Mouse (Mus musculus): ENCODE measurements around the gene Thsd4. TPM values are rescaled to one million over a fixed set of nuclear protein-coding genes. Genes with fewer than 3 reads are reported as not detected.
A peak's percentile ranks its signal among the peaks of the same experiment; 100 is the strongest.
"Not testable (repeated sequence)": the region's sequence is repeated elsewhere in the genome, so short reads cannot be mapped to it uniquely, and the experiment has no call there.

Thsd4 gene
- polyA plus RNA-seq, 1 experiment from 2014 or later, result 38.7 TPM

- H3K36me3 ChIP-seq (ENCODE audit: control insufficient read depth, insufficient read depth, low read length), result no peaks in the 10 kb centered on the region; the same call in 1 of the 2 replicates
- 33% methylated on average over 6 of the region's 6 CpGs for WGBS
- H3K27ac ChIP-seq (ENCODE audit: low read depth, low read length), result no peak overlapping the region
- ATAC-seq (ENCODE audit: low FRiP score, low TSS enrichment), result 0 out of 2 replicates have a peak, but pooled peaks have one; percentile 64
- H3K9me3 ChIP-seq (ENCODE audit: control insufficient read depth, low read length), result no peaks in the 10 kb centered on the region
- H3K9ac ChIP-seq (ENCODE audit: low read depth, low read length), result no peak overlapping the region
- H3K27me3 ChIP-seq (ENCODE audit: control insufficient read depth, insufficient read depth, low read length), result no peaks in the 10 kb centered on the region
- no peak overlapping the region for H3K4me2 ChIP-seq (replicated peaks; ENCODE audit: low read depth, low read length)
- H3K4me1 ChIP-seq (ENCODE audit: control insufficient read depth, insufficient read depth, low read length), result no peaks in the 10 kb centered on the region
- no peak overlapping the region for H3K4me3 ChIP-seq (ENCODE audit: low read length)
Observed at GRCm38 (mm10) chr9:59969383-59969782, 552.5 kb downstream of the Thsd4 start.

GRCm38 (mm10) chr9:59965046-59965445 is 556.8 kb downstream of the Thsd4 start:
- H3K4me2 ChIP-seq (replicated peaks; ENCODE audit: low read depth, low read length), result no peak overlapping the region
- no peaks in the 10 kb centered on the region for H3K27me3 ChIP-seq (ENCODE audit: control insufficient read depth, insufficient read depth, low read length)
- H3K4me1 ChIP-seq (ENCODE audit: control insufficient read depth, insufficient read depth, low read length), result no peaks in the 10 kb centered on the region
- H3K36me3 ChIP-seq (ENCODE audit: control insufficient read depth, insufficient read depth, low read length), result no peaks in the 10 kb centered on the region
- no peaks in the 10 kb centered on the region for H3K9me3 ChIP-seq (ENCODE audit: control insufficient read depth, low read length)
- WGBS, result 80% methylated on average over 10 of the region's 10 CpGs
- no peak overlapping the region for H3K9ac ChIP-seq (ENCODE audit: low read depth, low read length)
- H3K4me3 ChIP-seq (ENCODE audit: low read length), result no peak overlapping the region
- H3K27ac ChIP-seq (ENCODE audit: low read depth, low read length), result no peak overlapping the region
- no peak for ATAC-seq (ENCODE audit: low FRiP score, low TSS enrichment)

DNA sequence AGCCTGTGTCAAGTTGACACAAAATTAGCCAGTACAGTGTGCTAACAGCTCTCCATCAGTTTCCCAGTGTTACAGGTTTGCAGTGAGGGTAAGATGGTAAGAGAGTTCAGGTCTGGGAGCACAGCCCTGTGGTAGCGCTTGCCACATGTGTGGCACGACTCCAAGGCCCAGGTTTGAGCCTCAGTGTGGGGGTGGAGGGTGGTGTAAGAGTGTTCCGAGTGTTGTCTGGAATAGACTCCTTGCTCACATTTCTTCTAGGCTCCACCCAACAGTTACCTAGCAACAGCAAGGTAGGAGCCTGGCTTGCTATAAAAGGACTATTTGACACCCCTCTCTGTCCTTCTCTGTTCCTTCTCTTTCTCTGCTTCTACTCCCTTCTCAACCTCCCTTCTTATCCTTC is 557.5 kb downstream of the Thsd4 start:
- no peak overlapping the region for H3K4me2 ChIP-seq (replicated peaks; ENCODE audit: low read depth, low read length)
- no peaks in the 10 kb centered on the region for H3K9me3 ChIP-seq (ENCODE audit: control insufficient read depth, low read length)
- no peaks in the 10 kb centered on the region for H3K36me3 ChIP-seq (ENCODE audit: control insufficient read depth, insufficient read depth, low read length)
- H3K27me3 ChIP-seq (ENCODE audit: control insufficient read depth, insufficient read depth, low read length), result no peaks in the 10 kb centered on the region
- 45% methylated on average over 3 of the region's 3 CpGs for WGBS
- no peak overlapping the region for H3K9ac ChIP-seq (ENCODE audit: low read depth, low read length)
- no peak for ATAC-seq (ENCODE audit: low FRiP score, low TSS enrichment)
- H3K4me1 ChIP-seq (ENCODE audit: control insufficient read depth, insufficient read depth, low read length), result no peaks in the 10 kb centered on the region
- H3K27ac ChIP-seq (ENCODE audit: low read depth, low read length), result no peak overlapping the region
- no peak overlapping the region for H3K4me3 ChIP-seq (ENCODE audit: low read length)

DNA sequence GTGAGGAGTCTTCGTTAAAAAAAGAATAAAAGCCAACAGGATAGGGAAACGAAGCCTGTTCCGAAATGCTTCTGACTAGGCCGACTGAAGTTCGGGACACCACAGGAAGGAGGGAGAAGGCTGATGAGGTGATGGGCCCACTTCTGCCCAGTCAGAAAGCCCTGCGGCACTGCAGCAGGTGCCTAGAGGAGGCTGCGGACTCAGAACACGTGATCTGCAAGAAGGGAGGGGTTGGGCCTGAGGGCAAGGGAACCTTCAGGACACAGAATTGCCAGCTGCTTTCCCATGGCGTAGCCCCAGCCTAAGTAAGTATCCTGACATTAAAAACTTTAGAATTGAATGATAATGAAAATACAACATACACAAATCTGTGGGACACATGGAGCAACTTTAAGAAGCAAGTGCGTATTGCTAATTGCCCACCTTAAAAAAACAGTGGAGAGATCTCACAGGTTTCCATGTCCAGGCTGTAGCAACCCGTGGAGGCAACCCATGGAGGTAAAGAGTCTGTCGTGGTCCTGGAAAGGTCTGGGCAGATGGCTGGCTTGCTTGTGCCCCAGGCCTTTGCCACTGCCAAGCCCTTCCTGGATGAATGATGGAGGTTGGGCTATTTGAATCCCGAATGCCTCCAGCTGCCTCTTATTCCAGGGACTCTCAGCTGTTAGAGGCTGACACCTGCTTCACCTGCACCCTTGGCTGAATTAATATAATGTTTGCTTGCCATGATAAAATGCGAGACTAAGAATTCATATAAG is 560.5 kb downstream of the Thsd4 start:
- H3K4me1 ChIP-seq (ENCODE audit: control insufficient read depth, insufficient read depth, low read length), result no peaks in the 10 kb centered on the region
- no peaks in the 10 kb centered on the region for H3K9me3 ChIP-seq (ENCODE audit: control insufficient read depth, low read length)
- H3K4me2 ChIP-seq (replicated peaks; ENCODE audit: low read depth, low read length), result no peak overlapping the region
- H3K4me3 ChIP-seq (ENCODE audit: low read length), result no peak overlapping the region
- H3K27me3 ChIP-seq (ENCODE audit: control insufficient read depth, insufficient read depth, low read length), result no peaks in the 10 kb centered on the region
- no peak for ATAC-seq (ENCODE audit: low FRiP score, low TSS enrichment)
- no peaks in the 10 kb centered on the region for H3K36me3 ChIP-seq (ENCODE audit: control insufficient read depth, insufficient read depth, low read length)
- H3K27ac ChIP-seq (ENCODE audit: low read depth, low read length), result no peak overlapping the region
- no peak overlapping the region for H3K9ac ChIP-seq (ENCODE audit: low read depth, low read length)
- 68% methylated on average over 14 of the region's 14 CpGs for WGBS

DNA sequence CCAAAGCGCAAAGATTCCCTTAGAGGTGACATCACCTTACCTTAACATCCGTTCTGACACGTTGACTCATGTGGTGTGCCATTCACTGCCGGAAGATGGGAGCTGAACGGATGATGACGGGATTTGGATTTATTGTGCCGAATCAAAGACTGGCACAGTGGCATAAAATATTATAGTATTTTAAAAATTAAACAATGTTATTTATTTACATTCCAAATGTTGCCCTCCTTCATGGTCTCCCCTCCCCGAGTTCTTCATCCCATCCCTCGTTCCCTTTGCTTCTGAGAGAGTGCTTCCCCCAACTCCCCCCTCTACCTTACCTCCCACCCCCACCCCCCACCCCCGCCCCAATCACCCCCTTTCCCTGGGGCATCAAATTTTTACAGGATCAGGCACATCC is 561.3 kb downstream of the Thsd4 start, which contains the start of gene Nr2e3:
Gene Nr2e3, minus strand, starts transcription at position 101 of the 400 bp plus-strand sequence.
- no peak within 1 kb of the TSS for H3K4me2 ChIP-seq (replicated peaks; ENCODE audit: low read depth, low read length)
- H3K4me3 ChIP-seq (ENCODE audit: low read length), result no peak within 1 kb of the TSS
- H3K36me3 ChIP-seq (ENCODE audit: control insufficient read depth, insufficient read depth, low read length), result no peaks in the 10 kb centered on the region
- no peaks in the 10 kb centered on the region for H3K9me3 ChIP-seq (ENCODE audit: control insufficient read depth, low read length)
- no peak for ATAC-seq (ENCODE audit: low FRiP score, low TSS enrichment)
- WGBS, result 86% methylated on average over 10 of the region's 10 CpGs
- no peaks in the 10 kb centered on the region for H3K27me3 ChIP-seq (ENCODE audit: control insufficient read depth, insufficient read depth, low read length)
- no peak within 1 kb of the TSS for H3K9ac ChIP-seq (ENCODE audit: low read depth, low read length)
- no peaks in the 10 kb centered on the region for H3K4me1 ChIP-seq (ENCODE audit: control insufficient read depth, insufficient read depth, low read length)
- H3K27ac ChIP-seq (ENCODE audit: low read depth, low read length), result no peak within 1 kb of the TSS

DNA sequence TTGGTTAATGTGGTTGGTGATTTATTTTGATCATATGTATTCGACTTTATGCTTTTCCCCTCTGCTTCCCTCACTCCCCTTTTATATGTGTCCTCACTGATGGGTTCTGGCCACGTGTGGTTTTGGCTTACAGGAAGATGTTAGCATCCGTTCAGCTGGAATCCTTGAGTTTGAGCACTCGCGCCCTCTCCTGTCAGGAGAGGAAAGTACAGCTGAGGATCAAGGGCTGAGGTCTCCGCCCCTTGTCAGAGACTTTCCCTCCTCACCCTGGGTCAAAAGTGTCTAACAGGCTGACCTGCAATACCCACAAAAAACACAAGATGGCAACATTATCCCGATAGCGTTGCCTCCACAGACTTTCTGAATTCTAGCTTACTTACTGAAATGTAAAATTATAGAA is 562.6 kb downstream of the Thsd4 start:
- H3K9me3 ChIP-seq (ENCODE audit: control insufficient read depth, low read length), result no peaks in the 10 kb centered on the region
- peak; percentile 81 for ATAC-seq (ENCODE audit: low FRiP score, low TSS enrichment)
- H3K27me3 ChIP-seq (ENCODE audit: control insufficient read depth, insufficient read depth, low read length), result no peaks in the 10 kb centered on the region
- H3K4me3 ChIP-seq (ENCODE audit: low read length), result no peak overlapping the region
- 2% methylated on average over 8 of the region's 8 CpGs for WGBS
- no peaks in the 10 kb centered on the region for H3K4me1 ChIP-seq (ENCODE audit: control insufficient read depth, insufficient read depth, low read length)
- H3K9ac ChIP-seq (ENCODE audit: low read depth, low read length), result no peak overlapping the region
- no peak overlapping the region for H3K27ac ChIP-seq (ENCODE audit: low read depth, low read length)
- no peak overlapping the region for H3K4me2 ChIP-seq (replicated peaks; ENCODE audit: low read depth, low read length)
- no peaks in the 10 kb centered on the region for H3K36me3 ChIP-seq (ENCODE audit: control insufficient read depth, insufficient read depth, low read length)

DNA sequence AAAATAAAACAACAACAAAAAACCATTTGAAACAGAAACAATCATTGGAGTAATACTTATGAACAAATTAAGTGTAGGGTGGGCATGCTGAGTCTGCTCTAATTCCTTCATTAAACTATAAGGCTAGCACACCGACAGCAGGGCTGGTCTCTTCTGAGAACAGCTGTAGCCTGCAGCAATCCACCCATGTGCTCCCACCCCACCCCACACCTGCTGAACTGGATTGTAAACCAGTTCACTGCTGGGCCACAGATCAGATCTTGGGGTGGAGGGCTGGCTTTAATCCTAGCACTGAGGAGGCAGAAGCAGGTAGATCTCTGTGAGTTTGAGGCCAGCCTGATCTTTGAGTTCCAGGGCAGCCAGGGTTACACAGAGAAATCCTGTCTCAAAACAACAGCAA is 563.7 kb downstream of the Thsd4 start:
- not testable (repeated sequence) for H3K4me3 ChIP-seq (ENCODE audit: low read length); H3K9ac ChIP-seq (ENCODE audit: low read depth, low read length); H3K27ac ChIP-seq (ENCODE audit: low read depth, low read length); H3K9me3 ChIP-seq (ENCODE audit: control insufficient read depth, low read length); ATAC-seq (ENCODE audit: low FRiP score, low TSS enrichment); H3K4me1 ChIP-seq (ENCODE audit: control insufficient read depth, insufficient read depth, low read length); H3K4me2 ChIP-seq (replicated peaks; ENCODE audit: low read depth, low read length); H3K36me3 ChIP-seq (ENCODE audit: control insufficient read depth, insufficient read depth, low read length); H3K27me3 ChIP-seq (ENCODE audit: control insufficient read depth, insufficient read depth, low read length)
- 54% methylated on average over 1 of the region's 1 CpGs for WGBS

- Histone ChIP-seq H3K27ac (ENCODE audit: low read depth, low read length) (no peak overlapping the region), H3K36me3 (ENCODE audit: control insufficient read depth, insufficient read depth, low read length) (no peaks in the 10 kb centered on the region), H3K9me3 (ENCODE audit: control insufficient read depth, low read length) (no peaks in the 10 kb centered on the region), H3K4me1 (ENCODE audit: control insufficient read depth, insufficient read depth, low read length) (no peaks in the 10 kb centered on the region), H3K4me3 (ENCODE audit: low read length) (no peak overlapping the region), H3K4me2 (replicated peaks; ENCODE audit: low read depth, low read length) (peak overlapping the region; percentile 31), H3K27me3 (ENCODE audit: control insufficient read depth, insufficient read depth, low read length) (no peaks in the 10 kb centered on the region), H3K9ac (ENCODE audit: low read depth, low read length) (no peak overlapping the region)
- WGBS, result 37% methylated on average over 6 of the region's 6 CpGs
- ATAC-seq (ENCODE audit: low FRiP score, low TSS enrichment), result no peak
Observed at GRCm38 (mm10) chr9:59956496-59956895, 565.4 kb downstream of the Thsd4 start.

- WGBS, result 87% methylated on average over 6 of the region's 6 CpGs
- no peak overlapping the region for H3K4me3 ChIP-seq (ENCODE audit: low read length)
- H3K9me3 ChIP-seq (ENCODE audit: control insufficient read depth, low read length), result no peaks in the 10 kb centered on the region
- H3K27me3 ChIP-seq (ENCODE audit: control insufficient read depth, insufficient read depth, low read length), result no peaks in the 10 kb centered on the region
- no peaks in the 10 kb centered on the region for H3K36me3 ChIP-seq (ENCODE audit: control insufficient read depth, insufficient read depth, low read length)
- no peaks in the 10 kb centered on the region for H3K4me1 ChIP-seq (ENCODE audit: control insufficient read depth, insufficient read depth, low read length)
- H3K4me2 ChIP-seq (replicated peaks; ENCODE audit: low read depth, low read length), result no peak overlapping the region
- no peak overlapping the region for H3K27ac ChIP-seq (ENCODE audit: low read depth, low read length)
- no peak for ATAC-seq (ENCODE audit: low FRiP score, low TSS enrichment)
- H3K9ac ChIP-seq (ENCODE audit: low read depth, low read length), result no peak overlapping the region
Observed at GRCm38 (mm10) chr9:59955692-59956091, 566.2 kb downstream of the Thsd4 start.

Measured in kidney, embryonic 14.5 days (tissue).